Mouse (Mus musculus): Measurements from ENCODE around the gene Map3k14.
A peak's percentile ranks its signal among the peaks of the same experiment; 100 is the strongest.

Gene Map3k14

GRCm38 (mm10) chr11:103272888-103273287, 5.6 kb upstream of the Map3k14 start:
- no peak for DNase-seq (ENCODE audit: low spot score in 2 of 2)

- DNase-seq (ENCODE audit: low spot score in 2 of 2) = peak; percentile 60 to 83
Measured at GRCm38 (mm10) chr11:103271979-103272378, 4.7 kb upstream of the Map3k14 start.

- no peak for DNase-seq (ENCODE audit: low spot score in 2 of 2)
Measured at GRCm38 (mm10) chr11:103269426-103269825, 2.2 kb upstream of the Map3k14 start.

- no peak for DNase-seq (ENCODE audit: low spot score in 2 of 2)
Measured at GRCm38 (mm10) chr11:103268905-103269304, 1.6 kb upstream of the Map3k14 start.

- DNase-seq (ENCODE audit: low spot score in 2 of 2) = no peak
Measured at GRCm38 (mm10) chr11:103268350-103268749, 1.1 kb upstream of the Map3k14 start.

GRCm38 (mm10) chr11:103266729-103267345, 435 bp downstream of the Map3k14 start:
- no peak for DNase-seq (ENCODE audit: low spot score in 2 of 2)

GRCm38 (mm10) chr11:103265856-103266255, 1.4 kb downstream of the Map3k14 start:
- DNase-seq (ENCODE audit: low spot score in 2 of 2) = no peak

GRCm38 (mm10) chr11:103265211-103265610, 2.1 kb downstream of the Map3k14 start:
- DNase-seq (ENCODE audit: low spot score in 2 of 2) = no peak

- DNase-seq (ENCODE audit: low spot score in 2 of 2) = no peak
Measured at GRCm38 (mm10) chr11:103264427-103265005, 2.8 kb downstream of the Map3k14 start.

- no peak for DNase-seq (ENCODE audit: low spot score in 2 of 2)
Measured at GRCm38 (mm10) chr11:103263551-103263950, 3.7 kb downstream of the Map3k14 start.

GRCm38 (mm10) chr11:103262412-103263267, 4.6 kb downstream of the Map3k14 start:
- DNase-seq (ENCODE audit: low spot score in 2 of 2) = peak; percentile 49 to 79

- no peak for DNase-seq (ENCODE audit: low spot score in 2 of 2)
Measured at GRCm38 (mm10) chr11:103261671-103262411, 5.4 kb downstream of the Map3k14 start.

GRCm38 (mm10) chr11:103260515-103261192, 6.6 kb downstream of the Map3k14 start:
- DNase-seq (ENCODE audit: low spot score in 2 of 2) = no peak

- no peak for DNase-seq (ENCODE audit: low spot score in 2 of 2)
Measured at GRCm38 (mm10) chr11:103260034-103260433, 7.2 kb downstream of the Map3k14 start.

- no peak for DNase-seq (ENCODE audit: low spot score in 2 of 2)
Measured at GRCm38 (mm10) chr11:103257938-103258481, 9.3 kb downstream of the Map3k14 start.

- DNase-seq (ENCODE audit: low spot score in 2 of 2) = no peak
Measured at GRCm38 (mm10) chr11:103253605-103254004, 13.7 kb downstream of the Map3k14 start.

- DNase-seq (ENCODE audit: low spot score in 2 of 2) = no peak
Measured at GRCm38 (mm10) chr11:103252380-103252779, 14.9 kb downstream of the Map3k14 start.

- no peak for DNase-seq (ENCODE audit: low spot score in 2 of 2)
Measured at GRCm38 (mm10) chr11:103250324-103250723, 16.9 kb downstream of the Map3k14 start.

GRCm38 (mm10) chr11:103249509-103249908, 17.8 kb downstream of the Map3k14 start:
- no peak for DNase-seq (ENCODE audit: low spot score in 2 of 2)

- no peak for DNase-seq (ENCODE audit: low spot score in 2 of 2)
Measured at GRCm38 (mm10) chr11:103248837-103249236, 18.4 kb downstream of the Map3k14 start.

Data from spleen, postnatal 4 days (tissue).